Mouse (Mus musculus) limb, embryonic 12.5 days (tissue): ENCODE measurements around the gene Pym1. TPM values are rescaled to one million over a fixed set of nuclear protein-coding genes. Genes with fewer than 3 reads are reported as not detected.

Experiments
- ATAC-seq: fragments of 200-750 bp; cut with Nextera tagmentation; 2 replicates; pipeline ENCODE4 v1.8.0; 2017; ENCODE audit warnings: low read depth, moderate TSS enrichment; ENCODE audit not compliant: insufficient number of reproducible peaks, insufficient read depth, low FRiP score, low TSS enrichment
- H3K27ac ChIP-seq: fragments of 300-500 bp; sonication (generic); 2 replicates; pipeline ENCODE4 v1.5.1; 2016; ENCODE audit warnings: mild to moderate bottlenecking, moderate library complexity
- H3K27me3 ChIP-seq: fragments of 300-500 bp; sonication (generic); 2 replicates; pipeline ENCODE4 v1.6.1; 2016; ENCODE audit warnings: mild to moderate bottlenecking, moderate library complexity
- H3K36me3 ChIP-seq: fragments of 300-500 bp; sonication (generic); 2 replicates; pipeline ENCODE4 v1.6.1; 2016; ENCODE audit warnings: mild to moderate bottlenecking, moderate library complexity
- H3K4me1 ChIP-seq: fragments of 300-500 bp; sonication (generic); replicated peaks from 2 replicates; pipeline ENCODE4 v1.6.1; 2016
- H3K4me2 ChIP-seq: fragments of 300-500 bp; sonication (generic); 2 replicates; pipeline ENCODE4 v1.6.1; 2016; ENCODE audit warnings: mild to moderate bottlenecking, moderate library complexity
- H3K4me3 ChIP-seq: fragments of 300-500 bp; sonication (generic); replicated peaks from 2 replicates; pipeline ENCODE4 v1.5.1; 2016; ENCODE audit warnings: mild to moderate bottlenecking
- H3K9ac ChIP-seq: fragments of 300-500 bp; sonication (generic); replicated peaks from 2 replicates; pipeline ENCODE4 v1.6.1; 2016; ENCODE audit warnings: mild to moderate bottlenecking, moderate library complexity
- H3K9me3 ChIP-seq: fragments of 300-500 bp; sonication (generic); 2 replicates; pipeline ENCODE4 v1.6.1; 2016; ENCODE audit warnings: mild to moderate bottlenecking, moderate library complexity
- WGBS: fragments of 180-500 bp; shearing (Covaris S2); methylation state at CpG from one replicate; pipeline ENCODE4 v1.1.7; 2016; 5-methylcytosine and 5-hydroxymethylcytosine counted together
- polyA plus RNA-seq: library from polyadenylated mRNA; unstranded; fragments of >200 nt; fragmentation: Nextera tagmentation; extraction: Ambion mirVana; gene quantifications from 2 replicates; pipeline ENCODE4 v1.2.1, GENCODE M21; 2016

Gene Pym1
- polyA plus RNA-seq, 1 experiment from 2014 or later = 55.2 TPM

- 90% methylated on average over 1 of the region's 1 CpGs for WGBS
- Histone ChIP-seq H3K27ac (no peak overlapping the region), H3K36me3 (peaks cover 8% of the 10 kb centered on the region; the same call in 1 of the 2 replicates), H3K9me3 (no peaks in the 10 kb centered on the region), H3K4me3 (no peak overlapping the region), H3K27me3 (no peaks in the 10 kb centered on the region), H3K9ac (no peak overlapping the region), H3K4me1 (no peaks in the 10 kb centered on the region), H3K4me2 (no peak overlapping the region)
- ATAC-seq = no peak
Observed at GRCm38 (mm10) chr10:128793258-128793657, 45.6 kb downstream of the Pym1 start.

GRCm38 (mm10) chr10:128794391-128794790 is 46.7 kb downstream of the Pym1 start:
- 91% methylated on average over 5 of the region's 5 CpGs for WGBS
- Histone ChIP-seq H3K4me3 (no peak overlapping the region), H3K9ac (no peak overlapping the region), H3K36me3 (peaks cover 17% of the 10 kb centered on the region; the same call in 1 of the 2 replicates), H3K27ac (no peak overlapping the region), H3K4me2 (no peak overlapping the region), H3K9me3 (no peaks in the 10 kb centered on the region), H3K4me1 (no peaks in the 10 kb centered on the region), H3K27me3 (no peaks in the 10 kb centered on the region)
- no peak for ATAC-seq

- H3K4me3 ChIP-seq = no peak overlapping the region
- no peak overlapping the region for H3K4me2 ChIP-seq
- H3K9me3 ChIP-seq = no peaks in the 10 kb centered on the region
- H3K27me3 ChIP-seq = no peaks in the 10 kb centered on the region
- H3K27ac ChIP-seq = no peak overlapping the region
- no peak for ATAC-seq
- H3K4me1 ChIP-seq = no peaks in the 10 kb centered on the region
- WGBS = 96% methylated on average over 3 of the region's 3 CpGs
- no peak overlapping the region for H3K9ac ChIP-seq
- peaks cover 29% of the 10 kb centered on the region for H3K36me3 ChIP-seq
Observed at GRCm38 (mm10) chr10:128795581-128795980, 47.9 kb downstream of the Pym1 start.

DNA sequence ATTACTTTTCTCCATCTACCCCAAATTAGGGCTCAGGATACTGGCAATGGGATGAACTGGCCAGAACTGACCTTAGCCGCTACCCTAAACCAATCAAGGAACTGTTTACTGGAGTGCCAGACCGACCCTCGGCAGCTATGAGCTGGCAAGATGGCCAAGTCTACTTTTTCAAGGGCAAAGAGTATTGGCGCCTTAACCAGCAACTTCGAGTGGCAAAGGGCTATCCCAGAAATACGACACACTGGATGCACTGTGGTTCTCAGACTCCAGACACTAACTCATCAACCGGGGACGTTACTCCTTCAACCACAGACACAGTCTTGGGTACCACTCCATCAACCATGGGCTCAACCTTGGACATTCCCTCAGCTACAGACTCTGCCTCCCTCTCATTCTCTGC is 51.0 kb downstream of the Pym1 start:
- Histone ChIP-seq H3K9ac (no peak overlapping the region), H3K9me3 (no peaks in the 10 kb centered on the region), H3K4me3 (no peak overlapping the region), H3K4me2 (no peak overlapping the region), H3K27me3 (no peaks in the 10 kb centered on the region), H3K4me1 (peaks cover 12% of the 10 kb centered on the region), H3K27ac (no peak overlapping the region), H3K36me3 (peaks cover 46% of the 10 kb centered on the region)
- WGBS = 89% methylated on average over 8 of the region's 8 CpGs
- ATAC-seq = no peak

GRCm38 (mm10) chr10:128801981-128802495 is 54.3 kb downstream of the Pym1 start:
- Histone ChIP-seq H3K4me2 (no peak overlapping the region), H3K36me3 (peaks cover 56% of the 10 kb centered on the region), H3K4me3 (no peak overlapping the region), H3K27ac (no peak overlapping the region), H3K9me3 (no peaks in the 10 kb centered on the region), H3K27me3 (no peaks in the 10 kb centered on the region), H3K4me1 (peaks cover 24% of the 10 kb centered on the region), H3K9ac (peak overlapping the region; percentile 84; the same call in 1 of the 2 replicates)
- 88% methylated on average over 16 of the region's 16 CpGs for WGBS
- no peak for ATAC-seq

- Histone ChIP-seq H3K9me3 (no peaks in the 10 kb centered on the region), H3K4me3 (peak overlapping the region; percentile 77), H3K4me2 (peak overlapping the region; percentile 87), H3K4me1 (peaks cover 34% of the 10 kb centered on the region), H3K27ac (peak overlapping the region; percentile 99; the same call in 1 of the 2 replicates), H3K9ac (peak overlapping the region; percentile 84), H3K27me3 (no peaks in the 10 kb centered on the region), H3K36me3 (peaks cover 55% of the 10 kb centered on the region)
- WGBS = 57% methylated on average over 4 of the region's 4 CpGs
- ATAC-seq = no peak
Observed at GRCm38 (mm10) chr10:128802956-128803355, 55.3 kb downstream of the Pym1 start.

DNA sequence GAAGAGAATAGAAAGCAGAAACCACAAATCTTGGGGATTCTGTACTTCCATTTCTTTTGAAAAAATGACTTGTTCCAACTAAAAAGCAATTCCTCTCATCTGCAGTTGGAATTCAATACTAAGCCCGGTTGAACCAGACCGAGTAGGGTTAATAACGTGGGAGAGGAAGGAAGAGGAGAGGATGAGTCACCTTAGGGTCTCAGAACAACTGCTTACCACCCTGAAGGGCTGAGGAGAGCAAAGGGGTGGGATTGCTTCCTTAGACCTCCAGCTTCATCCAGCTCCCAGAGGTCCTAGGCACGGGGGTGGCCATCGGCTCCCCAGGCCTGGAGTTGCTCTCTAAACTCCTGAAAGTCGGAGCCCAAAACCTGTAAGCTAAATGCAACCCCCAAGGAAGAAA is 55.7 kb downstream of the Pym1 start:
- Histone ChIP-seq H3K4me1 (peaks cover 38% of the 10 kb centered on the region), H3K9me3 (no peaks in the 10 kb centered on the region), H3K27ac (peak overlapping the region; percentile 99), H3K36me3 (peaks cover 54% of the 10 kb centered on the region), H3K4me3 (peak overlapping the region; percentile 77), H3K27me3 (no peaks in the 10 kb centered on the region), H3K9ac (peak overlapping the region; percentile 84), H3K4me2 (peak overlapping the region; percentile 87)
- WGBS = 11% methylated on average over 6 of the region's 6 CpGs
- ATAC-seq = no peak

- Histone ChIP-seq H3K27ac (peak within 1 kb of the TSS; percentile 99), H3K27me3 (no peaks in the 10 kb centered on the region), H3K9ac (peak within 1 kb of the TSS; percentile 84), H3K4me3 (peak within 1 kb of the TSS; percentile 77), H3K36me3 (peaks cover 54% of the 10 kb centered on the region), H3K4me2 (peak within 1 kb of the TSS; percentile 87), H3K4me1 (peaks cover 42% of the 10 kb centered on the region), H3K9me3 (no peaks in the 10 kb centered on the region)
- WGBS = under 1% methylated on average over 14 of the region's 14 CpGs
- peak; percentile 4; the same call in 1 of the 2 replicates for ATAC-seq
Observed at GRCm38 (mm10) chr10:128803771-128804270, 56.1 kb downstream of the Pym1 start, which contains the start of gene Dnajc14. Gene Dnajc14, plus strand, starts transcription at chr10:128804062.

- no peaks in the 10 kb centered on the region for H3K27me3 ChIP-seq
- H3K4me2 ChIP-seq = peak within 1 kb of the TSS; percentile 87
- ATAC-seq = peak; percentile 33
- peak within 1 kb of the TSS; percentile 99 for H3K27ac ChIP-seq
- no peaks in the 10 kb centered on the region for H3K9me3 ChIP-seq
- WGBS = under 1% methylated on average over 27 of the region's 28 CpGs
- H3K36me3 ChIP-seq = peaks cover 57% of the 10 kb centered on the region
- H3K9ac ChIP-seq = peak within 1 kb of the TSS; percentile 84
- peak within 1 kb of the TSS; percentile 77 for H3K4me3 ChIP-seq
- H3K4me1 ChIP-seq = peaks cover 49% of the 10 kb centered on the region
Observed at GRCm38 (mm10) chr10:128804271-128805091, 56.8 kb downstream of the Pym1 start, which contains the start of gene Tmem198b. Gene Tmem198b, minus strand, starts transcription at chr10:128804370.

GRCm38 (mm10) chr10:128805092-128806000 is 57.7 kb downstream of the Pym1 start:
- Histone ChIP-seq H3K4me1 (peaks cover 51% of the 10 kb centered on the region), H3K27ac (peak overlapping the region; percentile 99), H3K9ac (peak overlapping the region; percentile 84), H3K9me3 (no peaks in the 10 kb centered on the region), H3K36me3 (peaks cover 57% of the 10 kb centered on the region), H3K4me3 (peak overlapping the region; percentile 77), H3K27me3 (no peaks in the 10 kb centered on the region), H3K4me2 (peak overlapping the region; percentile 87)
- peak; percentile 91 for ATAC-seq
- WGBS = under 1% methylated on average over 70 of the region's 70 CpGs
